Mouse (Mus musculus): ENCODE results near the gene Cops7a.

GRCm38 (mm10) chr6:124999546-124999945, 34.2 kb upstream of the Cops7a start:
- TF ChIP-seq CTCF (IDR thresholded peaks at IDR 0.05; ENCODE audit: low read depth) (no peak), EP300 (IDR thresholded peaks at IDR 0.05; ENCODE audit: low read depth) (no peak)
